Mouse (Mus musculus) ovary, postnatal 36 days (tissue): ENCODE measurements around the gene Slc6a11.

Experiments used
- DNase-seq: peaks from one replicate; pipeline ENCODE4 v3.0.0; 2022; ENCODE audit warnings: low spot score, mixed read lengths

The Slc6a11 gene

DNA sequence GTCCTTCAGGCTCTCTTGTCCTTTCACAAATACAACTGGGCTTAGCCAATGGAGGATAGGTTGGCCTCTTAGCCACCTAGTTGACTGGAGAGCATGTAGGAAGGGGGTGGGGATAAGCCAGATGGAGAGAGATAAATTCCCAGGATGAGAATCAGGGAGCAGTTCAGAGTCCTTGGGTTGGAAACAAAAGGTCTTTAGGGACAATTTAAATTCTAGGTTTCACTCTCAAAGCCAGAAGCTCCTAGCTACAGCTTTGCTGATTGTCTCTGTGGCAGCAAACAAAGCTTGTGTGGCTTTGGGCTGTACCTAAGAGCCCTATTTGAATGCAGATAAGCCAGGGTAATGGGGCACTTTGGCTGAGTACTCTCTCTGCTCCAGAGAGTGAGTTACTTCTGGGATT lies 135.2 kb downstream of the Slc6a11 start:
- DNase-seq: no peak

DNA sequence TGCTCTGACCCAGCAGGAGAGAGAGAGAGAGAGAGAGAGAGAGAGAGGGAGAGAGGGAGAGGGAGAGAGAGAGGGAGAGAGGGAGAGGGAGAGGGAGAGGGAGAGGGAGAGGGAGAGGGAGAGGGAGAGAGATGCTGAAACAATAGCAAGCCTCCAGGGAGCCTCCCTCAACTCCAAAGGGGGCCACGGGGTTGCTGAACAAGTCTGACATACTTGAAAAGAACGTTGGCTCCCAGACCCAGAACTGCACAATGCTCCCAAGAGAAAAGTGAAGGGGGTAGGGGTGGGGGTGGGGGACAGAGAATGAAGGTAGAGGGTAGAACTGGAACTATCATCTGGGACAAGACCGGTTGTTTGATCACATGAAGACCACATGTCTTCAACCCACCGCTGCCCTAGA lies 136.9 kb downstream of the Slc6a11 start:
- DNase-seq: no peak

DNA sequence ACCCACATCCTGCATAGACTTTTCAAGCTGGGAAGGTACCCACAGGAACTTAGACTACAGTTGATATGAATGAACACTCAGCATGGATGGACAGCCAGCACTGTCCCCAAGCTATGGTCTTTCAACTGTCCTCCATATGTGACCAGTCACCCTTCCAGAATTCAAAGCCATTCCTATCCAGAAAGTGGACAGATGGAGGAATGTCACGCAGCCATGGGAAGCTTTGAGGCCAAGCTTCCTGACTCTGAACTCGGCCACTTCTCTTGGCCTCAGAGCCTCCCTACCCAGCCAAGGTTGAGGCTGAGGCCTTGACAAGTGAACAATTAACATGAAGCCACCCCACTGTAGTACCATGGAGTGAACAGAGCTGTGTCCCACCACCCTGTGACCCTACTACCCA lies 138.5 kb downstream of the Slc6a11 start:
- DNase-seq: no peak

DNA sequence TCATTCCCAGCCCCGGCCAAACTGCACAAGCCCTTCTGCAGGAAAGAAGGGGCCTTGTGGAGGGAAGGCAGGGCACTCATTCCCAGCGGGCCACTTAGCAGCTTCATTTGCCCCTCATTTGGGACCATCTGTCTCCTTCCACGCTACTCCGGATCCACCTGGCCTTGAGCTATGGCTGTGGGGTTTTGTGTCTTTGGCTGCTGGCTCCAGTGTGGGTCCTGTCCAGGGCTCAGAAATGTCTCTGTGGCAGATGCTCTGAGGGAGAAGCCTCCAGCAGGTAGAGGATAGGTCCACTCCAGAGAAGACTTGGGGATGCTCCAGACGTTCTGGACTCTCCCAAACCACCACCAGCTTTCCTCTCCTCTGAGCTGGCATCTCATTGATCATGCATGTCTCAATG lies 139.8 kb downstream of the Slc6a11 start:
- no peak for DNase-seq

DNA sequence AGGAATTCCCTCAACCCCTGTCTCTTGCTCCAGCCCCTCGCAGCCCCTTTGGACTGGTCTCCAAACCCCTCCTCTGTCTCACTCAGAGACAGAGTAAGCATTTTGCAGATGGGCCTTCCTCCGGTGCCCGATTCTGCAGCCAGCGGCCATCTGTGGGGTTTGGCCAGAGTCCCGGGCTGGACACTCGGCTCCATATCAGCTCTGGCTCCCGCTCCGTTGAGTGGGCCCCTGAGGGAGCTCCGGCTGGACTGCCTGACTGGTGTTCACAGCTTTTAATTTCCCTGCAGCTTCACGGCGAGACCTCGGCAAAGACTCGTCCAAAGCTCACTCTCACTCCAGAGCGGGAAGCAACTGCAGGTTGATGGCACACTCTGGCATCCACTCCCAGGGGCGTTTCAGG lies 141.2 kb downstream of the Slc6a11 start:
- peak; percentile 25 for DNase-seq

DNA sequence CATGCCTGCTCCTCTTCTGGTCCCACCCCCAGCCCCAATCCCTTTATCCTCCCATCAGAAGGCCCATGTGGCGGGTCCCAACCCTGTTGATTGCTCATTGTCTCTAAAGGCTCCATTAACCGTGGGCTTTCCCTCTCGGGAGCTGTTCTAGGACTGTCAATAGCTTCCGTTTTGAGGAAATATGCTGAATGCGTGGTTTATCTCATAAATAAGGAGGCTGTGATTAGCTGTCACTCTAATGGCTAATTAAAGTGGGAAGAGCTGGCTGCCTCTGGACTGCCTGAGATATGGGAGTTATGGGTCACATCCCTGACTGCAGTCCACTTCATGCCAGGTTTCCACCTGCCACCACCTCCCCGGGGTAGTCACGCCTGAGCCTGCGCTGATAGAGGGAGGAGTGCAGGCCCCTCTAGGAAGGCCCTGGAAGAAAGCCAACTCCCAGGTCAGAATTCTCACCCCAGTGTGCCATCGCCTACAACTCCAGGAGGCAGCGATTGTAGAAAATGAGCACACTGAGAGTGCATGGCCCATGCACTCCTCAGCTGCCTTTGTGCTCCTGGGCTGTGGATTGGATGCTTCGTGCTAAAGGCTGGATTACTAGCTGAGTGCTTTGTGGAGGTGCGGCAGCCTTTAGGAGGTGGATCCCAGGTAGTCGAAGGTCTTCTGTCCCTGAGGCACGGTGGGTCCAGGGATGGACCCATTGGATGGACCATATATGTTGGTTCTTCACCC lies 143.1 kb downstream of the Slc6a11 start:
- DNase-seq: no peak

DNA sequence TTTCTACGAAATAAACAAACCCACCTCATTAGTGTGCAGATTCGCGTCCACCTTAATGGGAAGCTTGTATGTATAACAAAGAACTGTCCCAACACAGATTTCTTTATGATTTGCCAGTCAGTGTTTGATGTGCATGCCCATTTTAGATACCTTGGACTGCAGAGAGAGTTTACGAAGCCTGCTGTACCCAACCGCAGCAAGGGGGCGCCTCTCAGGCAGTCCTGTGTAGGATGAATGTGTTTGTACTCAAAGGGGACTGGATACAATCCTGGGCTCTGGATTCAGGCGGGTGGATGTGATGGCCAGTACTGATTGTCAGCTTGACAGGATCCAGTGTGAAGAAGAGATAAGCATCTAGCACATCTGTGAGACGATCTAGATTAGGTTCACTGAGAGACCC lies 144.8 kb downstream of the Slc6a11 start:
- DNase-seq: no peak

DNA sequence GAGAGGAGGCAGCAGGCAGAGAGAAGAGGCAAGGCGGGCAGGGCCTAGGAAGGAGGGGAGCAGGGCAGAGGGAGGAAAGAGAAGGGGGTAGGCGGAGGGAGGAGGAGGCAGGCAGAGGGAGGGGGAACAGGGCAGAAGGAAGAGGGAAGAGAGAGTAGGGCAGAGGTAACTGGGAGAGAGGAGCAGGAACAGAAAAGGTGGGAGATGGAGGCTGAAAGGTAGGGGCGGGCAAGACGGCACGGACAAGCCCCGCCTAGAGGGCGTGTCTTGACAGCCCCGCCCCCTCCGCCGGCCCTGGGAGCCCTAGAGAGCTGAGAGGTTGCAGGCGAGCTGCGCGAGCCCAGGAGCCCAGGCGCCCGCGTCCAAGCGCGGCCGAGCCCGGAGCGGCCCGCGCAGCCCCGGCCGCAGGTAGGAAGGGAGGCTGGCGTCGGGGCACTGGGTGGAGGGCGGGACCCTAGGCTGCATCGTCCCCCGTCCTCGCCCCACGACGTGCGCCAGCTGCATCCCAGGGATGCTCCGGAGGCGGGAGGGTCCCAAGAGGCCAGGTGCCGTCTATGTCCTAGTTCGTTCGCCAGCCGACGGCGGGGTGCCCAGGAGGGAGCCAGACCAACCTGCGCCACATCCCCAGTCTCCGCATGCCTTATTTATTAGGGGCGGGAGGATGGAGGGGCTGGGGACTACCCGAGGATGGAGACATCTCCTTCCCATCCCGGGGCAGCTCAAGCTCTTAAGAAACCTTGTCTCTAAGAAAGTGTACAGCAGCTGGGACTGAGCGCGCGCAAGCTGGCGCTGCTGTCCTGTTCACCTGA lies 151.6 kb downstream of the Slc6a11 start, which contains the start of gene Slc6a1:
Gene Slc6a1, plus strand, starts transcription at position 167 of the 809 bp plus-strand sequence.
- DNase-seq: peak; percentile 57

DNA sequence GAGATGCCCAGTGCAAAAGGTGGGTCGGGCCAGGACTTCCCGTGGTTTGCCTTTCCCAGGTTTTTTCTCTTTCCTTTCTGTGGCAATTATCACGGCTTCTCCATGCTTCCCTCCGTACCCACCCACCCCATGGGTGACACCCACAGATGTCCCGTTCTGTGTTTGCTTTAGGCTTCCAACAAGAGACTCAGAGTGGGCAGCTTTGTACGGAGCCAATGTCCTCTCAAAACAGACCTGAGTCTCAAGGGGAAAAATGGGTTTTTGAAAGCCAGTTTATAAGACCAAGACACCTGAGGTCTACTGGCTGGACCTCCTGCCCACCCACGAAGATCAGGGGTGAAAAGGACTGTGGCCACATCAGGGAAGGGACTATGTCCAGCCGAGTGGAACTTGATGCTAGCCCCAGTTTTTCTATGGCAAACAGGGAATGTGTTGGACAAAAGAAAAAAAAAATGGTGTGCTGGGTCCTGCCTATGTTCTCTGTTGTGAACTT lies 152.3 kb downstream of the Slc6a11 start:
- DNase-seq: no peak

DNA sequence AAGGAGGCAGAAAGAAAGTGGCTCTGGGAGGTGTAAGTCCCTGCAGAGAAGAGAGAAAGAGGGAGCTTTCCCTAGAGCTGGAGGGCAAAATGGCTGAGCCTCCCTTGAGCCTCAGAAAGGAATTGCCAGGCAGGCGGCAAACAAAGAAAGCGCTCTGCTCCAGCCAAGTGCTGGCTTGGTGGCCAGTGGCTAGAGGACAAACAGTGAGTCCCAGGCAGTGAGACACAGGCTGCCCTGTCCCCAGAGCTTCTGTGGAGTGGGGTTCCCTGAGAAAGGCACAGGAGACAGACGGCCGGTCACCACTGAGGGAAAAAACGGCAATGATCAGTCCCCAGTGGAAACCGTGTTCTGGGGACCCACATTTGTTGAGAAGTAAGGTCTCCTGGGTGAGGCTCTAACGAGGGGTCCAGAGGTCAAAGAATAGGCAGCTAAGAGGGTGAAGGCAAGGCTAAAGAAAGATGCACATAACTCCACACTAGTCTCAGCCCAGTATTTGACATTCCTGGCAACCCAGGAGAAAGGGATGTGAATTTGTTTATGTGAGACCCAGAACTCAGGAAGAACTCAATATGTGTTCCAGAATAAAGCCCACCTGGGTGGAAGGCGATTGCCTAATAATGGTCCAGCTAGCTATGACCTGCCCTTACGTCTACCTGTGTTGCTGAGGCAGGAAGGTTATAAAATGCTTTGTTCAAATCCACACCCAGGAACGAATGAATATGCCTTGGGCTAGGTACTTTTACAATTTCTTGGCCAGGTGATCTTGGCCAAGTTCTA lies 153.1 kb downstream of the Slc6a11 start:
- no peak for DNase-seq

DNA sequence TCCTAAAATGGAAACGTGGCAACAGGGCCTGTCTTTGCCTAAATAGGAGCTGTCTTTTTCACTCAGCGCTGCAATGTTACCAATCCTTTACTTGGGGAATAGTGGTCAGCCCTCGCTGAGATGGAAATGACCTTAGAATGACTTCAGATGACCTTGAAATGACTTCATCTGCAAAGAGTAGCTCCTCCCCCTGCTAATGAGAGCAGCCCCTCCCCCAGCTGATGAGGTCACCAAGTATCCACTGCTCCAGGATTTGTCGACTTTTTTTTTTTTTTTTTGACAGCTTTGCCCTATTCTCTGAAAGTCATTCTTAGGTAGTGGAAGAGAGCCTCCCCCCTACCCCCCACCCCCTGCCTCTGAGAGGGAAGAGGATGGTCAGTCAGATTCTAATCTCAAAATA lies 154.4 kb downstream of the Slc6a11 start:
- DNase-seq: no peak

DNA sequence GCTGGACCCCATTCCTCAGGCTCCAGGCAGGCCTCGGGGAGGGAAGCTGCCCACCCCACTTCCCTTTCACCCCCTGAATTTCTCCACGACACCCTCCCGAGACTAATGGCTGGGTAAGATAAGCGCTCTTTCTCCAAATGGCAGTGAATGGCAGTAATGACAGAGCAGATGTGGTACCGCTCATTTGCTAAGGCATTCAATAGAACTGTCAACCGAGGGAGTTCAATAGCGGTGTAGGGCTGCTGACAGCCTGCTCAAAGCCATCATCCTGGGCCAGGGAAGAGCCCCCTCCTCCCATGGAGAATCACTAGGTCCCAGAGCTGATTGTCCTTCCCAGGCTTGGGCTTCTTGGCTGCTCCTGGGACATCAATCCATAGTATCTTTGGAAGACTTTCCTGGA lies 158.1 kb downstream of the Slc6a11 start:
- DNase-seq: no peak

DNA sequence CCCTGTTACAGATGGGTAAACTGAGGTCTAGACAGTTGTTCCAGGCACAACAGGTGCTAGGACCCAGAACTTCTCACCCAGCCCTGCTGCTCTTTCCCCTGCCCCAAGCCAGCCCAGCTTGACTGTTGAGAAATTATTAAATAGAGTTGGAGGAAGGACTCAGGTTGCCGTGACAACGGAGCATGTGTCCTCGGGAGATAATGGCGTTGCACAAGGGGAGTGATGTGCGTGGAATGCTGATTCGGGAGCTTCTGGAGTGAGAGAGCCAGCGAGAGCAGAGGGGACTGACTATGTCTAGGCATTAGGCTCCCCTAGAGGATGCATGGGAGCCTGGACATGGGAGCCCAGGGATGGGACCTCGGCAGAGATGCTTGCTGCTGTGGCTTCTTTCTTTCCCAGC lies 159.1 kb downstream of the Slc6a11 start:
- no peak for DNase-seq

DNA sequence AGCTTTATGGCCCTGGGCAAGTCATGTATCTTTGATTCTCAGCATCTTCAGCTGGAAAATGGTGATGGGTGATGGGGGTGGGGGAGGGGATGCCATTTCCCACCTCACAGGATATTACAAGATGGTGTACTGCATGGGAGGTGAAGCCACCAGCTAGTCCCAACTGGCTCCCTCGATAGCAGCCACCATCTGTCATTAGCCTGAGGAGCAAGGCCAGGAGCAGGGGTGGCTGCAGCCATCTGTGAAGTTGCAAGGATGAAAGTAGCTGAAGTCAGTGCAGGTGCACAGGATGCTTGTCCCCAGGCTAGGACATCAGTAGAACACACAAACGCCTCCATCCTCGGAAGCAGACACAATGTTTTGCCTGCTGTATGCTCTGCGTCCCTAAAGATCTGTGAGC lies 159.9 kb downstream of the Slc6a11 start:
- DNase-seq: no peak

DNA sequence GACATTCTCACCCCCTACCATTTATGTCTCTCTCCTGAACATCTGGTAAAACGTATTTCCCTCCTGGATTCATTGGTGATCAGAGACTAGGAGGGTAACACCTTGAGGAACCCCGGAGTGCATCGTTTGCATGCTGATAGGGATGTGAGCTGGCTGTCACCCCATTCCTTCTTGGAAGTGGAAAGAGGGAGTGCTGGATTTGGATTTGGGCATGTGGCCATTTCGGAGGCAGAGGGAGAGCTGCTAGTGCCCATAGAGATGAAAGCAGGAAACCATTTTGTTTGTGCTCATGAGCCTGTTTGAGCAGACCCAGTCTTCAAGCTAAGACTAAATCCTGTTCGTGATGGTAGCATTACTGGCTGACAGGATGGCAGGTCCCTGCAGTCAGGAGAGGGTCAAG lies 160.4 kb downstream of the Slc6a11 start:
- DNase-seq: no peak

DNA sequence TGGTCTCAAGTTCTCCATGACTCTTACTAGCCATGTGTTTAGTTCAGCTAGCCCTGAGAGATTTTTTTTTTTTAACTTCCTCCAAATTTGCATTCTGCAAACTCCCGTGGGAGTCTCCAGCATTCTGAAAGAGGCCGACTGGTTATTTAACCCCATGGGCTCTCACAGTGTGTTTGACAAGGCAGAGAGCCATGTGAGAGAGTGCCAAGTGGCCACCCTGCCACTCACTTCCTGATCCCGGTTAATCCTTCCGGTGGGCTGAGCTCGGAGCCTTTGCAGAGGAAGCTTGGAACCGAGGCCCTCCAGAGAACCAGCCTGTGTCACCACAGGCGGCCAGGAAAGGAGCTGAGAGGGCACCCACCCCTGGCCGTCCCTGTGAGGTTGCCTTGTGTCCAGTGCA lies 162.5 kb downstream of the Slc6a11 start:
- DNase-seq: no peak

DNA sequence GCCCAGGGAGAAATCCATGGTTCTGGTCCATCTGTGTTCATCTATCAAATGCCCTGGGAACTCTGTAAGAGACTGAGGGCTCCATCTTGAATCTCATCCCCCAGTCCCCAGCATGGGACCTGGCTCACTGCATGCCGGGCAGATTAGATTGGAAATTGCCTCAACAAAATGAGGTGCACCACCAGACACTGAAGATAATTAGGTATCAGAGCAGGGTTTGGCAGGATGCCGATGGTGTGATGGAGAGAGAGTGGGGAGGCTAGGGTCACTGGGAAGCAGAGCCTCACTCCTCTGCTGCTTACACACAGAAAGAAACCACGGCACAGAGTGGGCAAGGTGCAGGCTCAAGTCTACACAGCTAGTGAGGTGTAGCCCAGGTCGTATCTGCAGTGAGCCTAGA lies 164.0 kb downstream of the Slc6a11 start:
- DNase-seq: no peak

DNA sequence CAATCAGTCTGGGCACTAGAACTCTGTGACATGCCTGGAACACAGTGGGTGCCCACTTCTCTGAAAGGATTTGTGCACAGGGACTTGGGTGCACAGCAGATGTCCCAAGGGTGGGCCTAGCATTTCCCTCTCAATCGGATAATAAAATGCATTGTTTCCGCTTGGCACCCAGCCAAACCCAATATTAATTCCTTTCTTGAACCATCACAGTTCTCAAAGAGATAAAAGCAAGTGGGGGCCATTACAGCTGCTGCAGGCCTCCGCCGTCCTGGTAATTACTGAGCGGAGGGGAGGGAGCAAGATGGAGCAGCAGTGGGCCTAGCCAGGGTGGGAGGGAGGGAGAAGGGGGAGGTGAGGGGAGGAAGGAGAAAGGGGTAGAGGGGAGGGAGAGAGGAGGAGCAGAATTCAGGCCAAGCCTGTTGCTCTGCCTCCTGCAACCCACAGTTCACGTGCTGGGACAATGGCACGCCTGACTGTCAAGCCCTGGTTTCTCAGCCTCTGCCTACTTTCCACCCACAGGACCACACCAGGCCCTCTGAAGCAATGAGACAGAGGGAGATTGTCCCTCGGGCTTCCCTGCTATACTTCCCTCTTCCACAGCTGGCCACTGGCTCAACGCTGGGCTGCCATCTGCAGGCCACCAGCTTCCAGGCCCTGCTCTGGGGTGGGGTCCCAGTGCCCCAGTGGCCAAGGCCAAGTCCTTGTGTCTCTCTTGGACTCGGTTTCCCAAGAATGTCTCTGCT lies 166.4 kb downstream of the Slc6a11 start:
- DNase-seq: no peak
